Mouse (Mus musculus): ENCODE data around the gene Olfr131.
"Not testable (repeated sequence)": the region's sequence is repeated elsewhere in the genome, so short reads cannot be mapped to it uniquely, and the experiment has no call there.

- not testable (repeated sequence) for TF ChIP-seq CTCF (IDR thresholded peaks at IDR 0.05; ENCODE audit: low read depth, low read length); GATA1 (IDR thresholded peaks at IDR 0.05; ENCODE audit: borderline replicate concordance, low read length); GATA2 (IDR thresholded peaks at IDR 0.05; ENCODE audit: borderline replicate concordance, low read depth, low read length); TAL1 (conservative IDR thresholded peaks at IDR 0.05; ENCODE audit: low read depth, low read length); POLR2AphosphoS5 (IDR thresholded peaks at IDR 0.05; ENCODE audit: insufficient replicate concordance, low read depth, low read length)
Observed at GRCm38 (mm10) chr17:38125371-38125770, 36.9 kb upstream of the Olfr131 start.

All from G1E (cell line).